Mouse (Mus musculus) forebrain, postnatal 0 days (tissue): ENCODE results near the gene Pnpla5. TPM values are rescaled to one million over a fixed set of nuclear protein-coding genes. Genes with fewer than 3 reads are reported as not detected.

Experiments used
- ATAC-seq: fragments of 200-750 bp; cut with Nextera tagmentation; 2 replicates; pipeline ENCODE4 v1.8.0; 2017; ENCODE audit warnings: mild to moderate bottlenecking, moderate library complexity
- DNase-seq: peaks from one replicate; pipeline ENCODE4 v3.0.0-alpha.2; 2015
- H3K27ac ChIP-seq: fragments of 300-500 bp; sonication (generic); 2 replicates; pipeline ENCODE4 v1.5.1; 2014; ENCODE audit warnings: low read depth, mild to moderate bottlenecking, antibody characterized with exemption, low read length, moderate library complexity, mixed read lengths
- H3K27me3 ChIP-seq: fragments of 300-500 bp; sonication (generic); 2 replicates; pipeline ENCODE4 v1.6.1; 2014; ENCODE audit warnings: mild to moderate bottlenecking, low read length, mixed read lengths; ENCODE audit not compliant: insufficient read depth
- H3K36me3 ChIP-seq: fragments of 300-500 bp; sonication (generic); 2 replicates; pipeline ENCODE4 v1.6.1; 2014; ENCODE audit warnings: mild to moderate bottlenecking, moderate library complexity; ENCODE audit not compliant: insufficient read depth
- H3K4me1 ChIP-seq: fragments of 300-500 bp; sonication (generic); 2 replicates; pipeline ENCODE4 v1.6.1; 2014; ENCODE audit warnings: antibody characterized with exemption; ENCODE audit not compliant: insufficient read depth
- H3K4me2 ChIP-seq: fragments of 300-500 bp; sonication (generic); 2 replicates; pipeline ENCODE4 v1.6.1; 2014; ENCODE audit warnings: low read depth, mild to moderate bottlenecking, moderate library complexity
- H3K4me3 ChIP-seq: fragments of 300-500 bp; sonication (generic); 2 replicates; pipeline ENCODE4 v1.5.1; 2014; ENCODE audit warnings: low read depth, low read length, mixed read lengths
- H3K9ac ChIP-seq: fragments of 300-500 bp; sonication (generic); 2 replicates; pipeline ENCODE4 v1.6.1; 2014; ENCODE audit warnings: mild to moderate bottlenecking
- H3K9me3 ChIP-seq: fragments of 300-500 bp; sonication (generic); 2 replicates; pipeline ENCODE4 v1.6.1; 2016; ENCODE audit warnings: low read length
- CTCF ChIP-seq: sonication (generic); IDR thresholded peaks from 2 replicates; pipeline ENCODE4 v1.5.1; 2016; ENCODE audit warnings: antibody characterized with exemption, control low read depth, low read depth
- WGBS: fragments of 180-500 bp; shearing (Covaris S2); extraction: QIAGEN DNeasy Blood & Tissue Kit; methylation state at CpG from one replicate; pipeline ENCODE4 v1.1.7; 2014; 5-methylcytosine and 5-hydroxymethylcytosine counted together
- microRNA-seq, 2 experiments: library from miRNA; unstranded; fragments of <30 nt; microRNA quantifications; one replicate each; pipeline ENCODE4; 2016
- polyA plus RNA-seq: library from polyadenylated mRNA; unstranded; fragments of >200 nt; fragmentation: Nextera tagmentation; extraction: Ambion mirVana; gene quantifications from 2 replicates; pipeline ENCODE4 v1.2.1, GENCODE M21; 2015
- total RNA-seq: library from RNA; depleted of rRNA; stranded (reverse); fragments of >200 nt; gene quantifications from 2 replicates; pipeline ENCODE4 v1.2.3, GENCODE M21; 2014; rRNA removed

Gene Pnpla5
- total and polyA plus RNA-seq, 2 experiments from 2014 or later = not detected

GRCm38 (mm10) chr15:84072226-84072625 lies 50.7 kb downstream of the Pnpla5 start:
- ATAC-seq = peak; percentile 21
- 10% methylated on average over 7 of the region's 7 CpGs for WGBS
- Histone ChIP-seq H3K9me3 (no peaks in the 10 kb centered on the region), H3K36me3 (peaks cover 6% of the 10 kb centered on the region; the same call in 1 of the 2 replicates), H3K4me2 (no peak overlapping the region), H3K27ac (no peak overlapping the region), H3K9ac (no peak overlapping the region), H3K4me1 (peaks cover 16% of the 10 kb centered on the region; the same call in 1 of the 2 replicates), H3K27me3 (no peaks in the 10 kb centered on the region), H3K4me3 (no peak overlapping the region)
- peak; percentile 92 for DNase-seq
- TF ChIP-seq CTCF = peak; percentile 86

DNA sequence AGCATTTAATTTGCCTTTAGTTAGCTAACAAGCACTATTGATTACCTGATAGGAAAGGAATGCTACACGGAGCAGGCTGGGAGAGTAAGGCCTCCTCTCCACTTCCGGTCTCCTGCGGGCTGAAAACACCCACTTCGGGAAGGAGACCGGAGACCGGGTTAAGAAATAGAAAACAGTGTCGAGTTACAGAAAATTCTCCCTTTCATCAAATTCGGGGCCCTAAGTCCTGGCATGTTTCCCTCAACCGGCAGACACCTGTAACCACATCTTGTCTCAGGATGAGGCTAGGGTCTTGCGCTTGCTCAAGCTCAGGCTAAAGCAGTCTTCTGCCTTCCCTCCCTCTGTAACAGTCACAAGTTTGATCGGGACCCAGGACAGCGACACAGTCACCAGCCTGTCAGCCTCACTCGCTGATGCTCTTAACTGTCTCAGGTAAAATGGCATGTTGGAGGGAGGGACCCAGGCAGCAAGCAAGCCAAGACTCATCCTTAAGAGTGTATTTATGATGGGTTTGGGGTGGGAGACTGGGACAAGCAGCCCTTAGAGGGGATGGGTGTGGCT lies 52.8 kb downstream of the Pnpla5 start:
- H3K27ac ChIP-seq = peak overlapping the region; percentile 79
- no peaks in the 10 kb centered on the region for H3K9me3 ChIP-seq
- no peaks in the 10 kb centered on the region for H3K27me3 ChIP-seq
- DNase-seq (peak; percentile 21), ATAC-seq (0 out of 2 replicates have a peak, but pooled peaks have one; percentile 32)
- H3K4me1 ChIP-seq = peaks cover 17% of the 10 kb centered on the region; the same call in 1 of the 2 replicates
- TF ChIP-seq CTCF = no peak
- peak overlapping the region; percentile 28 for H3K4me2 ChIP-seq
- peak overlapping the region; percentile 31; the same call in 1 of the 2 replicates for H3K9ac ChIP-seq
- no peaks in the 10 kb centered on the region for H3K36me3 ChIP-seq
- no peak overlapping the region for H3K4me3 ChIP-seq
- whole genome bisulfite sequencing = 12% methylated on average over 13 of the region's 13 CpGs

GRCm38 (mm10) chr15:84069455-84070050 lies 53.4 kb downstream of the Pnpla5 start:
- Histone ChIP-seq H3K4me3 (no peak overlapping the region), H3K4me1 (peaks cover 20% of the 10 kb centered on the region; the same call in 1 of the 2 replicates), H3K27me3 (no peaks in the 10 kb centered on the region), H3K9me3 (no peaks in the 10 kb centered on the region), H3K4me2 (peak overlapping the region; percentile 28), H3K27ac (peak overlapping the region; percentile 79), H3K9ac (peak overlapping the region; percentile 31; the same call in 1 of the 2 replicates), H3K36me3 (no peaks in the 10 kb centered on the region)
- 4% methylated on average over 16 of the region's 16 CpGs for WGBS
- peak; percentile 63 for DNase-seq
- peak; percentile 34; the same call in 1 of the 2 replicates for ATAC-seq
- no peak for TF ChIP-seq CTCF

DNA sequence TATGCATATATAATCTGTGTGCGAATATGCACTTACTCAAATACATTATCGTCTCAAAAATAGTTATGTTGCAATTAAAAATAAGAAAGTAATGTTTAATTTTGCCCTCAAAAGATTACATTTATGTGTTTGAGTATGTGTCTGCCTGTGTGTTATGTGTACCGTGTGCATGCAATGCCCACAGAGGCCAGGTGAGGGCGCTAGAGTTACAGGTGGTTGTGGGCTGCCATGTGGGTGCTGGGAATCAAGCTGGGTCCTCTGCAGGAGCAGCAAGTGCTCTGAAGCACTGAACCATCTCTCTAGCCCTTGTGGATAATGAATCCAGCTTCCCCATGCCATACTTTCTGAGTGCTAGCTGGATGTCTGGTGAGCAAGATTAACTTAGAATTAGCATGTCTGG lies 57.3 kb downstream of the Pnpla5 start:
- DNase-seq (no peak), ATAC-seq (no peak)
- no peak overlapping the region for H3K27ac ChIP-seq
- no peak overlapping the region for H3K4me2 ChIP-seq
- H3K9ac ChIP-seq = no peak overlapping the region
- no peaks in the 10 kb centered on the region for H3K27me3 ChIP-seq
- H3K9me3 ChIP-seq = no peaks in the 10 kb centered on the region
- 63% methylated on average over 4 of the region's 4 CpGs for WGBS
- H3K4me3 ChIP-seq = no peak overlapping the region
- peaks cover 16% of the 10 kb centered on the region; the same call in 1 of the 2 replicates for H3K4me1 ChIP-seq
- TF ChIP-seq CTCF = peak; percentile 54
- no peaks in the 10 kb centered on the region for H3K36me3 ChIP-seq

DNA sequence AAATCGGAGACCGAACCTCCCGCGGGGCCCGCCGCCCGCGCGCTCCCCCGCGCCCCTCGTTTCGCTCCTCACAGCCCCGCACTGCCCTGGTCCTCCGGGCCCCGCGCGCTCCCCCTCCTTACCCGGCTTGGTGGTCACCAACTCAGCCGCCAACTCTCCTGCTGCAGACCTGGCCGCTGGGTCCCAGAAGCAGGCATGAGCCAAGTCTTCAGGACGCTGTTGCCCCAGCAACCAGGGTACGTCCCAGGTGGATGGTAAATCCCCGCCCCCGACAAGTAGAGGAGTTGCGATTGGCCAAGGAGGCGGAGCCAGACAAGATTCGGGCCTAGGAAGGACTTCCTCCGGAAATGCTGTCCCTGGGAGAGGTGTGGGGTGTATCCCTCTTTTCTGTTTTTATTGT lies 57.8 kb downstream of the Pnpla5 start, which contains the start of gene Efcab6:
Gene Efcab6 (minus strand): TSS at position 240 of the 400 bp plus-strand sequence.
- Histone ChIP-seq H3K4me1 (peaks cover 16% of the 10 kb centered on the region; the same call in 1 of the 2 replicates), H3K4me2 (peak within 1 kb of the TSS; percentile 64), H3K27me3 (no peaks in the 10 kb centered on the region), H3K4me3 (peak within 1 kb of the TSS; percentile 47), H3K9me3 (no peaks in the 10 kb centered on the region), H3K27ac (no peak within 1 kb of the TSS), H3K36me3 (no peaks in the 10 kb centered on the region), H3K9ac (peak within 1 kb of the TSS; percentile 46)
- TF ChIP-seq CTCF = no peak
- ATAC-seq = peak; percentile 80
- peak; percentile 81 for DNase-seq
- 2% methylated on average over 27 of the region's 29 CpGs for WGBS

Small RNAs within 50 kb of the gene (microRNA-seq; reads per million reads assigned to microRNA genes)
- 0.24 to 0.39 reads per million in 2 experiments for gene Mir6392

Other genes with a start within 250 kb of the Pnpla5 start
- gene Efcab6, start 57.8 kb downstream of the Pnpla5 start, total RNA-seq = 6.0 and 9.2 TPM in 2 replicates
- gene Efcab6, start 57.8 kb downstream of the Pnpla5 start, polyA plus RNA-seq = 3.2 and 4.4 TPM in 2 replicates
- gene Sult4a1, start 17.4 kb downstream of the Pnpla5 start, total RNA-seq = 157 and 179 TPM in 2 replicates
- gene Sult4a1, start 17.4 kb downstream of the Pnpla5 start, polyA plus RNA-seq = 132 and 140 TPM in 2 replicates
- 5.2 and 5.6 TPM in 2 replicates for gene Pnpla3, start 44.7 kb upstream of the Pnpla5 start, total RNA-seq
- gene Pnpla3, start 44.7 kb upstream of the Pnpla5 start, polyA plus RNA-seq = 2.4 and 3.0 TPM in 2 replicates
- 36.6 and 37.2 TPM in 2 replicates for gene Samm50, start 69.1 kb upstream of the Pnpla5 start, total RNA-seq
- gene Samm50, start 69.1 kb upstream of the Pnpla5 start, polyA plus RNA-seq = 88.3 and 93.8 TPM in 2 replicates
- gene Parvb, start 108.9 kb upstream of the Pnpla5 start, total RNA-seq = 3.8 and 9.4 TPM in 2 replicates
- 2.7 and 4.3 TPM in 2 replicates for gene Parvb, start 108.9 kb upstream of the Pnpla5 start, polyA plus RNA-seq
- 1.6 and 2.1 TPM in 2 replicates for gene Parvg, start 200.9 kb upstream of the Pnpla5 start, total RNA-seq
- 1.6 and 1.7 TPM in 2 replicates for gene Parvg, start 200.9 kb upstream of the Pnpla5 start, polyA plus RNA-seq